Mouse (Mus musculus): ENCODE results near the gene Chst15. TPM values are rescaled to one million over a fixed set of nuclear protein-coding genes. Genes with fewer than 3 reads are reported as not detected.

Gene Chst15
- polyA plus RNA-seq, 1 experiment from 2014 or later: 12.8 TPM

GRCm38 (mm10) chr7:132253078-132253477 is 64.0 kb downstream of the Chst15 start:
- ATAC-seq (replicated peaks; ENCODE audit: low FRiP score) (no peak), DNase-seq (ENCODE audit: low spot score) (no peak)
- Histone ChIP-seq H3K27me3 (replicated peaks; ENCODE audit: control insufficient read depth, insufficient read depth, low read length) (no peaks in the 10 kb centered on the region), H3K36me3 (ENCODE audit: control insufficient read depth, insufficient read depth, low read length) (no peaks in the 10 kb centered on the region), H3K9me3 (ENCODE audit: control insufficient read depth, low read length) (no peaks in the 10 kb centered on the region), H3K4me3 (ENCODE audit: low read depth, low read length) (no peak overlapping the region), H3K9ac (ENCODE audit: low read depth, low read length) (no peak overlapping the region), H3K27ac (ENCODE audit: low read depth, low read length) (no peak overlapping the region), H3K4me1 (replicated peaks; ENCODE audit: control insufficient read depth, insufficient read depth, low read length) (no peaks in the 10 kb centered on the region), H3K4me2 (no peak overlapping the region)
- WGBS: 93% methylated on average over 4 of the region's 4 CpGs

- no peak for ATAC-seq (replicated peaks; ENCODE audit: low FRiP score)
- no peak overlapping the region for H3K4me3 ChIP-seq (ENCODE audit: low read depth, low read length)
- 62% methylated on average over 10 of the region's 10 CpGs for WGBS
Observed at GRCm38 (mm10) chr7:132249563-132250119, 67.4 kb downstream of the Chst15 start.

GRCm38 (mm10) chr7:132247567-132247966 is 69.5 kb downstream of the Chst15 start:
- Histone ChIP-seq H3K36me3 (ENCODE audit: control insufficient read depth, insufficient read depth, low read length) (peaks cover 2% of the 10 kb centered on the region; the same call in 1 of the 2 replicates), H3K9ac (ENCODE audit: low read depth, low read length) (no peak overlapping the region), H3K27me3 (replicated peaks; ENCODE audit: control insufficient read depth, insufficient read depth, low read length) (no peaks in the 10 kb centered on the region), H3K4me3 (ENCODE audit: low read depth, low read length) (no peak overlapping the region), H3K4me1 (replicated peaks; ENCODE audit: control insufficient read depth, insufficient read depth, low read length) (0 out of 2 replicates have a peak, but pooled peaks cover 2% of the 10 kb centered on the region), H3K9me3 (ENCODE audit: control insufficient read depth, low read length) (no peaks in the 10 kb centered on the region), H3K4me2 (no peak overlapping the region), H3K27ac (ENCODE audit: low read depth, low read length) (no peak overlapping the region)
- WGBS: 66% methylated on average over 11 of the region's 11 CpGs
- DNase-seq (ENCODE audit: low spot score) (no peak), ATAC-seq (replicated peaks; ENCODE audit: low FRiP score) (no peak)

More at GRCm38 (mm10) chr7:132249563-132250119, 67.4 kb downstream of the Chst15 start:
- Histone ChIP-seq H3K27me3 (replicated peaks; ENCODE audit: control insufficient read depth, insufficient read depth, low read length) (no peaks in the 10 kb centered on the region), H3K9ac (ENCODE audit: low read depth, low read length) (no peak overlapping the region), H3K27ac (ENCODE audit: low read depth, low read length) (no peak overlapping the region), H3K4me1 (replicated peaks; ENCODE audit: control insufficient read depth, insufficient read depth, low read length) (no peaks in the 10 kb centered on the region), H3K9me3 (ENCODE audit: control insufficient read depth, low read length) (no peaks in the 10 kb centered on the region), H3K4me2 (no peak overlapping the region), H3K36me3 (ENCODE audit: control insufficient read depth, insufficient read depth, low read length) (peaks cover 2% of the 10 kb centered on the region; the same call in 1 of the 2 replicates)
- DNase-seq (ENCODE audit: low spot score): no peak

- Histone ChIP-seq H3K4me2 (no peak overlapping the region), H3K9ac (ENCODE audit: low read depth, low read length) (no peak overlapping the region), H3K36me3 (ENCODE audit: control insufficient read depth, insufficient read depth, low read length) (peaks cover 2% of the 10 kb centered on the region; the same call in 1 of the 2 replicates), H3K4me3 (ENCODE audit: low read depth, low read length) (no peak overlapping the region), H3K27me3 (replicated peaks; ENCODE audit: control insufficient read depth, insufficient read depth, low read length) (no peaks in the 10 kb centered on the region), H3K9me3 (ENCODE audit: control insufficient read depth, low read length) (no peaks in the 10 kb centered on the region), H3K27ac (ENCODE audit: low read depth, low read length) (no peak overlapping the region), H3K4me1 (replicated peaks; ENCODE audit: control insufficient read depth, insufficient read depth, low read length) (0 out of 2 replicates have a peak, but pooled peaks cover 2% of the 10 kb centered on the region)
- 85% methylated on average over 5 of the region's 5 CpGs for WGBS
- ATAC-seq (replicated peaks; ENCODE audit: low FRiP score) (no peak), DNase-seq (ENCODE audit: low spot score) (no peak)
Observed at GRCm38 (mm10) chr7:132247091-132247490, 69.9 kb downstream of the Chst15 start.

- 0 out of 2 replicates have a peak, but pooled peaks cover 2% of the 10 kb centered on the region for H3K4me1 ChIP-seq (replicated peaks; ENCODE audit: control insufficient read depth, insufficient read depth, low read length)
- DNase-seq (ENCODE audit: low spot score) (no peak), ATAC-seq (replicated peaks; ENCODE audit: low FRiP score) (no peak)
- H3K27ac ChIP-seq (ENCODE audit: low read depth, low read length): no peak overlapping the region
- H3K9ac ChIP-seq (ENCODE audit: low read depth, low read length): no peak overlapping the region
- no peak overlapping the region for H3K4me2 ChIP-seq
- H3K4me3 ChIP-seq (ENCODE audit: low read depth, low read length): no peak overlapping the region
- no peaks in the 10 kb centered on the region for H3K27me3 ChIP-seq (replicated peaks; ENCODE audit: control insufficient read depth, insufficient read depth, low read length)
- peaks cover 2% of the 10 kb centered on the region; the same call in 1 of the 2 replicates for H3K36me3 ChIP-seq (ENCODE audit: control insufficient read depth, insufficient read depth, low read length)
- H3K9me3 ChIP-seq (ENCODE audit: control insufficient read depth, low read length): no peaks in the 10 kb centered on the region
- 69% methylated on average over 6 of the region's 6 CpGs for WGBS
Observed at GRCm38 (mm10) chr7:132245730-132246129, 71.3 kb downstream of the Chst15 start.

- WGBS: 88% methylated on average over 14 of the region's 14 CpGs
- ATAC-seq (replicated peaks; ENCODE audit: low FRiP score) (no peak), DNase-seq (ENCODE audit: low spot score) (no peak)
- no peak overlapping the region for H3K27ac ChIP-seq (ENCODE audit: low read depth, low read length)
- no peaks in the 10 kb centered on the region for H3K27me3 ChIP-seq (replicated peaks; ENCODE audit: control insufficient read depth, insufficient read depth, low read length)
- no peak overlapping the region for H3K4me2 ChIP-seq
- 0 out of 2 replicates have a peak, but pooled peaks cover 2% of the 10 kb centered on the region for H3K4me1 ChIP-seq (replicated peaks; ENCODE audit: control insufficient read depth, insufficient read depth, low read length)
- H3K9ac ChIP-seq (ENCODE audit: low read depth, low read length): no peak overlapping the region
- H3K4me3 ChIP-seq (ENCODE audit: low read depth, low read length): no peak overlapping the region
- H3K36me3 ChIP-seq (ENCODE audit: control insufficient read depth, insufficient read depth, low read length): peaks cover 2% of the 10 kb centered on the region; the same call in 1 of the 2 replicates
- H3K9me3 ChIP-seq (ENCODE audit: control insufficient read depth, low read length): no peaks in the 10 kb centered on the region
Observed at GRCm38 (mm10) chr7:132244637-132245036, 72.4 kb downstream of the Chst15 start.

- no peaks in the 10 kb centered on the region for H3K9me3 ChIP-seq (ENCODE audit: control insufficient read depth, low read length)
- no peak overlapping the region for H3K4me3 ChIP-seq (ENCODE audit: low read depth, low read length)
- no peak for ATAC-seq (replicated peaks; ENCODE audit: low FRiP score)
Observed at GRCm38 (mm10) chr7:132243225-132243624, 73.8 kb downstream of the Chst15 start.

GRCm38 (mm10) chr7:132242617-132243141 is 74.3 kb downstream of the Chst15 start:
- DNase-seq (ENCODE audit: low spot score) (peak; percentile 44), ATAC-seq (replicated peaks; ENCODE audit: low FRiP score) (peak; percentile 66)
- H3K9ac ChIP-seq (ENCODE audit: low read depth, low read length): no peak overlapping the region
- no peaks in the 10 kb centered on the region for H3K27me3 ChIP-seq (replicated peaks; ENCODE audit: control insufficient read depth, insufficient read depth, low read length)
- no peaks in the 10 kb centered on the region for H3K9me3 ChIP-seq (ENCODE audit: control insufficient read depth, low read length)
- H3K4me2 ChIP-seq: no peak overlapping the region
- 0 out of 2 replicates have a peak, but pooled peaks cover 2% of the 10 kb centered on the region for H3K4me1 ChIP-seq (replicated peaks; ENCODE audit: control insufficient read depth, insufficient read depth, low read length)
- H3K4me3 ChIP-seq (ENCODE audit: low read depth, low read length): no peak overlapping the region
- whole genome bisulfite sequencing: 29% methylated on average over 4 of the region's 4 CpGs
- H3K27ac ChIP-seq (ENCODE audit: low read depth, low read length): no peak overlapping the region
- H3K36me3 ChIP-seq (ENCODE audit: control insufficient read depth, insufficient read depth, low read length): peaks cover 2% of the 10 kb centered on the region; the same call in 1 of the 2 replicates

More at GRCm38 (mm10) chr7:132243225-132243624, 73.8 kb downstream of the Chst15 start:
- no peak for DNase-seq (ENCODE audit: low spot score)
- H3K4me2 ChIP-seq: no peak overlapping the region
- no peak overlapping the region for H3K9ac ChIP-seq (ENCODE audit: low read depth, low read length)
- 0 out of 2 replicates have a peak, but pooled peaks cover 2% of the 10 kb centered on the region for H3K4me1 ChIP-seq (replicated peaks; ENCODE audit: control insufficient read depth, insufficient read depth, low read length)
- no peaks in the 10 kb centered on the region for H3K27me3 ChIP-seq (replicated peaks; ENCODE audit: control insufficient read depth, insufficient read depth, low read length)
- H3K36me3 ChIP-seq (ENCODE audit: control insufficient read depth, insufficient read depth, low read length): peaks cover 2% of the 10 kb centered on the region; the same call in 1 of the 2 replicates
- no peak overlapping the region; the same call in 1 of the 2 replicates for H3K27ac ChIP-seq (ENCODE audit: low read depth, low read length)
- 74% methylated on average over 5 of the region's 5 CpGs for WGBS

Data from liver, embryonic 11.5 days (tissue).